Mouse (Mus musculus): ENCODE measurements at regions not wholly inside any gene's neighbourhood (a gene's known extent, or its start where the extent isn't known, plus 50 kb on each side); places are given as distances from the start of the nearest gene placed in this dataset.

DNA sequence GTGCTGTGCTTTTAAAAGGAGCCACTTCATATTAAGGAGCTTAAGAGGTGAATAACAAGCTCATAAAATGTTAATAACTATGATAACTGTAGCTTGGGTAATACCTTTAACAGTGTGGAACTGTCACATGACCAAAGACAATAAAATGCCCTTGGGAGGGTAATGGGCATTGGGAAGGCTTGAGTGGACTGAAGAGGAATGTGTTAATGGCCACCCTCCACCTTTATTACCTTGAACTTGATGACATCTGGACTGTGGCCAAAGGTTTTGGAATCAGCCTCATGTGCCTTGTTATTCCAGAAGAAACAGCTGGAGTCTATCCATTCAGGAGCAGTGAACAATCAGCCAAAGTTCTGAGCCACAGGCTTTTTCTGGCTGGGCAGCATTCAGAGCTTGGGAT is 451.0 kb upstream of the Tenm4 start:
- Histone ChIP-seq H3K4me3 (no peak overlapping the region), H3K27me3 (replicated peaks; ENCODE audit: low read depth, poor library complexity, severe bottlenecking) (no peaks in the 10 kb centered on the region), H3K9me3 (no peaks in the 10 kb centered on the region), H3K36me3 (replicated peaks) (no peaks in the 10 kb centered on the region), H3K27ac (replicated peaks) (no peak overlapping the region), H3K4me1 (no peaks in the 10 kb centered on the region)
- no peak for DNase-seq (ENCODE audit: low spot score)

DNA sequence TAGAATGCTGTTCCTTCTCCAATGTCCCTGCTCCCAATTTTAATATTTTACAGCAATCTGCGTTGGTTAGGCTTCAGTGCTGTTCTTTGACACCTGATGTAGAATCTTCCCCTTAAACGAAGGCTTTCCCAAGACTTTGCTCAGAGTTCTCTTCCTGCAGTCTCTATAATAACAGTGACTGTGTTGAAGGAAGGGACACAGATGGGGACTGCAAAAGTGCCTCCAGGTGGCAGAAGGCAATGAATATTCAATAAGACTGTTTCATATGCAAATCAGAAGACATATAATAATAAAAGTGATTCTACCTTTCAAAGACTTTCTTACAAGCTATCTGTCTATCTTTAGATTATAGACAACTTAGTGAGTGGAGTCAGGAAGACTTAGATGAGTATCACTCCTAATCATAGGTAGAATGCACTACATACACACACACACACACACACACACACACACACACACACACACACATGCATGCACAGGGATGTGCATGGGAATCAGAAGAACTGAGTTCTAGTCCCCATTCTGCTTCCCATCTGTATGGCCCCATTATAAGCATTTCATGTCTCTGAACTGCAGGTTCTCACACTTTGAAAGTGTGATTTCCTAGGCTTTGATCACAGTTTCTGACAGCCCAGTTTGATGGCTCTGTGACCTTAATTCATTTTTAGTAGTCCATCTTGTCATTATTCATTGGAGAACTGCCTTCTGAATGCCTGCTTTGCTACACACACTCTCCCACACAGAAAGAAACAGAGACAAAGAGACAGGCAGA is 445.1 kb upstream of the Tenm4 start:
- WGBS, result 81% methylated on average over 2 of the region's 2 CpGs
- H3K9me3 ChIP-seq, result no peaks in the 10 kb centered on the region
- H3K27me3 ChIP-seq (replicated peaks; ENCODE audit: low read depth, poor library complexity, severe bottlenecking), result no peaks in the 10 kb centered on the region
- no peak overlapping the region for H3K4me3 ChIP-seq
- H3K4me1 ChIP-seq, result no peaks in the 10 kb centered on the region
- no peak for DNase-seq (ENCODE audit: low spot score)
- H3K27ac ChIP-seq (replicated peaks), result no peak overlapping the region
- no peaks in the 10 kb centered on the region for H3K36me3 ChIP-seq (replicated peaks)

DNA sequence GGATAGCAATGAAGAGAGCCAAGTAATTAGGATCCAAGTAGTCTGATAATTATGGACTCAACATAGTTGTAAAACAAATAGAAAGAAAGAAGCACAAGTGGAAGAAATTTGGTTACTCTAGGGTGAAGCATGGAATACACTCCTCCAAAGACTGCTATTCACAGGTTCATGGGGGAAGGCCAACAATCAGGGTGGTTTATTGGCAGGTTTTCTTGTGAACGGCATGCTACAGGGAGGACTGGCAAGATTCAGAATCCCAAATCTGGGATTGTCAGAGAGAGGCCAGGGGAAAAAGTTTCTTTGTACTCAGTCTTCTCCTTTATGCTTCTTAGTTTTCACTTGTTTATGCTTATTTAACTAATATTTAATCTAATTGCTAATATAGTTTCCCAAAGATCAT is 437.2 kb upstream of the Tenm4 start:
- DNase-seq (ENCODE audit: low spot score), result no peak
- H3K27ac ChIP-seq (replicated peaks), result no peak overlapping the region
- H3K4me1 ChIP-seq, result peaks cover 6% of the 10 kb centered on the region
- WGBS, result 70% methylated on average over 1 of the region's 1 CpGs
- no peaks in the 10 kb centered on the region for H3K9me3 ChIP-seq
- no peaks in the 10 kb centered on the region for H3K36me3 ChIP-seq (replicated peaks)
- H3K27me3 ChIP-seq (replicated peaks; ENCODE audit: low read depth, poor library complexity, severe bottlenecking), result no peaks in the 10 kb centered on the region
- H3K4me3 ChIP-seq, result no peak overlapping the region

DNA sequence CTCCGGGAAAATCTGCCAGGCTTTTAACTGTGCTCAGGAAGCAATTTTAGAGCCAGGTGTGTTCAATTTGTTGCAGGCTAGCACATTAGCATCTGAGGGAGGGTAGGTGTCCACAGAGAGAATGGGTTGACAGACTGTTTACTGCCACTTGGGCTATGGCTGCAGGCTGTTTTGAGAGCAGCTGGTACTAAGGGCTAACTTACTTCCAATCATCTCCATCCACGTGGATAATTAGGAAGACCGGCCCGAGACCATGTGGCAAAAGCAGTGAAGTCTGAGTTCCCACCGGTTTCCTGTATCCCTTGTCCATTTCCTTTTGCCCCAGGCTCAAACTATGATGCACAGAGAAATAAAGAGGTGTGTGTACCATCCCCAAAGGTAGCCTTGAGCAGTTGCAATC is 436.5 kb upstream of the Tenm4 start:
- no peak overlapping the region for H3K4me3 ChIP-seq
- peaks cover 6% of the 10 kb centered on the region for H3K4me1 ChIP-seq
- DNase-seq (ENCODE audit: low spot score), result peak; percentile 59
- no peaks in the 10 kb centered on the region for H3K27me3 ChIP-seq (replicated peaks; ENCODE audit: low read depth, poor library complexity, severe bottlenecking)
- no peaks in the 10 kb centered on the region for H3K9me3 ChIP-seq
- no peaks in the 10 kb centered on the region for H3K36me3 ChIP-seq (replicated peaks)
- 38% methylated on average over 5 of the region's 5 CpGs for WGBS
- H3K27ac ChIP-seq (replicated peaks), result no peak overlapping the region

DNA sequence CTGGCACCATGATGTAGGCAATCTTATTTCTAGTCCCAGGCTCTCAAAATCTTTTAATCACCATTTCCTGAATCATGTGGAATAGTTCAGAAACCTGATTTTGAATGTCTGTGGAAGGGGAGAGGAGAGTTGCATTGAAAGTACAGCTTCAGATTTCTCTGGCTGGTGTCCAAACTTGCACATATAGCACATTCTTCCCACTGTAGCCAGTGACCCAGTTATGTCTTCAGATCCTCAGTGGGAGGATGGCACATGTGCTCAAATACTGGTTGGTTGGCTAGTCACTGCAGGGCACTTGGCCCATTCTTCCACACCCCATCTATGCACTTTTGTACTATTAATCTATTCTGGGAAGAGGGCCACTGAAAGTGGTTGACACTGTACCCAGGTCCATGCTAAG is 434.3 kb upstream of the Tenm4 start:
- Histone ChIP-seq H3K36me3 (replicated peaks) (no peaks in the 10 kb centered on the region), H3K4me1 (peaks cover 6% of the 10 kb centered on the region), H3K27ac (replicated peaks) (no peak overlapping the region), H3K4me3 (no peak overlapping the region), H3K27me3 (replicated peaks; ENCODE audit: low read depth, poor library complexity, severe bottlenecking) (no peaks in the 10 kb centered on the region), H3K9me3 (no peaks in the 10 kb centered on the region)
- no peak for DNase-seq (ENCODE audit: low spot score)

DNA sequence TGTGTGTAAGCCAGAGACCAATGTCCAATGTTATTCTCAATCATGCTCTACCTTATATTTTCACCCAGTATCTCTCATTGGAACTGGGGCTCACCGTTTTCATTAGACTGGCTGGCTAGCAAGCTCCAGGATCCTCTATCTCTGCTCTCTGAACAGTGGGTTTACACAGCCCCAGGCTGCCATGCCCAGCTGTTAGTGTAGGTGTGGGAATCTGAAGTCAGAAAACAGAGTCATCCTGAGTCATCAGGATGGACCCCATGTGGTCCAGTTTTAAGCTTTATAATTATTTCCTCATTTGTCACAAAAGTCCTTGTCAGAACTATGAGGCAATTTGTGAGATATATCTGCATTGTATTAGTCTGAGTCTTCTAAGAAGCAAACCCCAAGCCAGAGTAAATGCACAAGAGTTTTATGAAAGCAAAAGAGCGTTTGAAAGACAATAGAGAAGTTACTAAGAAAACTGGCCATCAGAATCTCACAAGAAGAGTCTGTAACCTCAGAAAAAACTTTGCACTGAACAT is 432.3 kb upstream of the Tenm4 start:
- 76% methylated on average over 2 of the region's 2 CpGs for WGBS
- no peak for DNase-seq (ENCODE audit: low spot score)
- H3K27me3 ChIP-seq (replicated peaks; ENCODE audit: low read depth, poor library complexity, severe bottlenecking), result no peaks in the 10 kb centered on the region

DNA sequence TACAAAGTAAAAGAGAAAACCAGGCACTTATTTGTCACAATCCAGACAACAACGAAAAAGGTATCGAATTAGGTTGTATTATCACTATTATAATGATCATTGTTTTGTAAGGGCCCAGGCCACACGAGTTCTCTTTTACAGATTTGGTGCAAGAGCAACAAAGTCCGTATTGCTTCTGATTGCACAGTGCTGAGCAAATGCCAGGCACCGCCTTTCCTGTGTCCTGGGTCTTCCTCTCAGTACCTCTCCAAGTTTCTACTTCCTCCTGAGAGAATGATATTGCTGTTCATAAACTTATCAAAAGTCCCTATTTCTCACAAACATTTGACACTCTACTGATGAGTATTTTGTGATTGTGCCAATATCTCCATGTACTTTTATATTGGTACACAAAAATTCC is 431.3 kb upstream of the Tenm4 start:
- H3K27ac ChIP-seq (replicated peaks), result no peak overlapping the region
- DNase-seq (ENCODE audit: low spot score), result no peak
- H3K27me3 ChIP-seq (replicated peaks; ENCODE audit: low read depth, poor library complexity, severe bottlenecking), result no peaks in the 10 kb centered on the region
- no peaks in the 10 kb centered on the region for H3K36me3 ChIP-seq (replicated peaks)
- no peaks in the 10 kb centered on the region for H3K9me3 ChIP-seq
- H3K4me3 ChIP-seq, result no peak overlapping the region
- WGBS, result 90% methylated on average over 5 of the region's 5 CpGs
- H3K4me1 ChIP-seq, result no peaks in the 10 kb centered on the region; the same call in 1 of the 2 replicates

More for the DNA sequence above, 432.3 kb upstream of the Tenm4 start:
- Histone ChIP-seq H3K4me3 (no peak overlapping the region), H3K36me3 (replicated peaks) (no peaks in the 10 kb centered on the region), H3K4me1 (peaks cover 6% of the 10 kb centered on the region), H3K9me3 (no peaks in the 10 kb centered on the region), H3K27ac (replicated peaks) (no peak overlapping the region)

DNA sequence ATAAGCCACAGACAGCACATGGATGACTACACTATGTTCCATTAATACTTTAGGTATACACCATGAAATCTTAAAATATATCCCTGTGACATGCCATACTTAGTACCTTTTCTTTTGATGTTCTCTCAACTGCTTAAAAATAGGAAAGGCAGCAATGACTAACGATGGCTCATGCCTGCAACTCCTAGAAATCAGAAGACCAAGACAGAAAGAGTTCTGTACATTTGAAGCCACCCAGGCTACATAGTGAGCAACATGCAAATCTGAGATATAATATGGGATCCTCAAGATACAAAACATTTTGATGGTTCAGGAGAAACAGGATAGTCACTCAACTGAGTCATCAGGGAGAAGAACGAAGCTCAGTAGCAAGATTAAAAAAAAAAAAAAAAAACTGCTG is 412.7 kb upstream of the Tenm4 start:
- H3K36me3 ChIP-seq (replicated peaks), result no peaks in the 10 kb centered on the region
- WGBS, result 81% methylated on average over 2 of the region's 2 CpGs
- H3K4me1 ChIP-seq, result 0 out of 2 replicates have a peak, but pooled peaks cover 3% of the 10 kb centered on the region
- H3K27ac ChIP-seq (replicated peaks), result no peak overlapping the region
- H3K27me3 ChIP-seq (replicated peaks; ENCODE audit: low read depth, poor library complexity, severe bottlenecking), result no peaks in the 10 kb centered on the region
- no peak overlapping the region for H3K4me3 ChIP-seq
- no peak for DNase-seq (ENCODE audit: low spot score)
- H3K9me3 ChIP-seq, result no peaks in the 10 kb centered on the region

DNA sequence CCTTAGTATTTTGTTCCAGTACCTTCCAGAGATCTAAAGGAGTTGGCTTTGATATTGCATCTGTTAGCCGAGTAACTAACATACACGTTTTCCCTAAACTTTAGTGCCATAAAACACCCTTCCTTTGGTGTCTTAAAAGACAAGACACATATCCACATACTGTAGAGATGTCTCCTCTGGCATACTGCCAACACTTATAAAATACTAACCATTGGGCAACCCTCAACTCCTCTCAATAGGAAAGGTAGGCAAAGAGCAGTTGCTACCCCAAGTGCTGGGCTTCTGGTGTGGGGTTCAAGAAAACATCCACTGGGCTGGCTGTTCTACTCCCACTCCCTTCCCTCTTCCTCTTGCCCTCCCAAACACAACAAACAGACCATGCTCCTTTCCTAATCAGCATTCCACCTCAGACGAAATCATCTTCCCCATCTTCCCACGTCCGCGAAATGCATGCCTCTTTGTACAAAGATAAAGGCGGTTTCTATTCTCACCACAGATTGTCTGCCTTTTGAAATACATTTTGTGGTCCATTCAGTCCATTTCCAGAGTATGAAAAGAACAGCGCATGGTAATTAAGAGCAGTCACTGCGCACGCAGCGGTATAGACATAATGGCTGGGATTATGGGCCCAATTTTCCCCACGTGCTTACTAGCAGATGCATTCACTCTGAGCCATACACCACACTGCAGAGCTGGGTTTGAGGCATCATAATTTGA is 409.9 kb upstream of the Tenm4 start:
- Histone ChIP-seq H3K9me3 (no peaks in the 10 kb centered on the region), H3K4me1 (0 out of 2 replicates have a peak, but pooled peaks cover 3% of the 10 kb centered on the region), H3K27ac (replicated peaks) (no peak overlapping the region), H3K4me3 (no peak overlapping the region), H3K27me3 (replicated peaks; ENCODE audit: low read depth, poor library complexity, severe bottlenecking) (no peaks in the 10 kb centered on the region), H3K36me3 (replicated peaks) (no peaks in the 10 kb centered on the region)
- peak; percentile 11 for DNase-seq (ENCODE audit: low spot score)
- WGBS, result 84% methylated on average over 12 of the region's 12 CpGs

DNA sequence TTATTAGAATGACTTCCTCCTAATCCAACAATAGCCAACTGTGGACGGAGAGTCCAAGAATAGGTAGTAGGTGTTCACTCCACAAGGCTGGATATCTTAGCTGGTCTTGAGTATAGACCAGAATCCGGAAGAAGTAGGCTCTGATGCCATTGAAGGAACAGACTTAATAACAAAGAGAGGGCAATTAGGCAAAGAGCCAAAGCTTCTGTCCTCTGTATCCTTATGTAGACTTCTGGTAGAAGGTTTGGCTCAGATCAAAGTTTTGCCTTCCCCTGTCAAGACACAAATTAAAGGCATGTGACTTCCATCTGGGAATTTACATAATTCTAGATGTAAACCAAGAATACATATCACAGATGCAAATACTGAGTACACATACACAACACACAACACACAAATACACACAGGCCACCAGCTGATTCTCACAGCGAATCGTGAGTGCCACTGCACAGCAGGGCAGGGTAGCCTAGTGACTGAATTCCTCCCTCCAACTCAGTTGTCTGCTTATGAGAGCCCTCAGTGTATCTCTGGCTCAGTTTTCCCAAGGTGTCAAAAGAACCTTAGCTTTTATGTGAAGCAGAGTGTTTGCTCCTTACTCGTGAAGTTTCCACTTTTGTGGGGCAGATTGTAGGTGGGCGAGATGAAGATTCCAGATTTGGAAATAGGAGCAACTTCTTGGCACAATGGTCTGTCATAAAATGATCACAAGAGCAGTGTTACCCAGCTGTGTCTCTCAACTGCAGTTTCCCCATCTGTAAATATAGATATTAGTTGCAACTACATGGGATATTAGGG is 404.5 kb upstream of the Tenm4 start:
- H3K9me3 ChIP-seq, result no peaks in the 10 kb centered on the region
- no peak overlapping the region for H3K4me3 ChIP-seq
- H3K4me1 ChIP-seq, result 0 out of 2 replicates have a peak, but pooled peaks cover under 1% of the 10 kb centered on the region
- H3K36me3 ChIP-seq (replicated peaks), result no peaks in the 10 kb centered on the region
- 90% methylated on average over 6 of the region's 6 CpGs for WGBS
- DNase-seq (ENCODE audit: low spot score), result no peak
- no peaks in the 10 kb centered on the region for H3K27me3 ChIP-seq (replicated peaks; ENCODE audit: low read depth, poor library complexity, severe bottlenecking)
- H3K27ac ChIP-seq (replicated peaks), result no peak overlapping the region

DNA sequence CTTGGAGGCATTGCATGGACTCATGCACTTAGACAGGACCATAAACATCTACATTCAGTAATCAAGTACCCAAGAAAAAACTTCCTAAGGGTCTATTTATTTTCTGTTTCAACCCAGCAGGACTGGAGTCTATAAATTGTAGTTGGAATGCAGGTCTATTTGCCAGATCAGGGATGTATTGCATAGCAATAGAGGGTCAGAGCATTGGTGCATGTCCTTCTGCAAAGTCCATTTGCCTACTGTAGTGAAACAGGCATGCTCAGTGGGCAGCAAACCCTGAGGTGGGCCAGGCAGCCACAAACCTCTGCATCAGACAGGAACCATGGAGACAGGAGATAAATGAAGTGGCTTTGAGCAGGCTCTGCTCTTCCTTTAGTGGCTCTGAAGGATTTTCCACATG is 386.5 kb upstream of the Tenm4 start:
- Histone ChIP-seq H3K27ac (replicated peaks) (no peak overlapping the region), H3K27me3 (replicated peaks; ENCODE audit: low read depth, poor library complexity, severe bottlenecking) (no peaks in the 10 kb centered on the region), H3K9me3 (no peaks in the 10 kb centered on the region), H3K36me3 (replicated peaks) (no peaks in the 10 kb centered on the region), H3K4me1 (no peaks in the 10 kb centered on the region), H3K4me3 (no peak overlapping the region)
- DNase-seq (ENCODE audit: low spot score), result no peak

DNA sequence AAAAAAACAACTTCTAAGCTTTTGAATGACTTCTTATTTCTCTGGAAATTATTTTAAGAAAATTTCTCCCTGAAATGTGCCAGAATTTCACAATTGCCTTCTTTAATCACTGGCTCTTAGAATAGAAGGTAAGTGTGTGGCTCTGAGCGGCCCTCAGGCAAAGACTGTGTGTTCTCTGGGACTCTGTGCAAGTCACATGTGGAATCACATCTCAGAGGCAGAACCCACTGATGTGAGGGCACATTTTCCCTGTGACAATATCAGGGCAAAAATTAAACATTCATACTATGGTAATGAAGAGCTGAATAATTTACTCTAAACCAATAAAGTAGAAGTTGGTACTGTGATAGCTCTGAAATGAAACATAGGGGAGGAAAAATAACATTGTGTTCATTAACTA is 383.5 kb upstream of the Tenm4 start:
- no peaks in the 10 kb centered on the region for H3K36me3 ChIP-seq (replicated peaks)
- no peaks in the 10 kb centered on the region for H3K27me3 ChIP-seq (replicated peaks; ENCODE audit: low read depth, poor library complexity, severe bottlenecking)
- no peaks in the 10 kb centered on the region for H3K4me1 ChIP-seq
- WGBS, result 86% methylated on average over 1 of the region's 1 CpGs
- no peak overlapping the region for H3K27ac ChIP-seq (replicated peaks)
- H3K9me3 ChIP-seq, result no peaks in the 10 kb centered on the region
- H3K4me3 ChIP-seq, result no peak overlapping the region
- DNase-seq (ENCODE audit: low spot score), result no peak

Measured in embryonic facial prominence, embryonic 10.5 days (tissue).